Mouse (Mus musculus) small intestine, adult 2 months (tissue): ENCODE measurements around the gene Ccnq.

Source experiments
- CTCF ChIP-seq: fragments of 200-500 bp; IDR thresholded peaks from 2 replicates; pipeline ENCODE4 v1.5.1; 2012; ENCODE audit warnings: low read depth, mild to moderate bottlenecking, control low read depth, inconsistent platforms, low read length, moderate library complexity, mixed read lengths; ENCODE audit not compliant: insufficient replicate concordance, insufficient read length; ENCODE audit errors: extremely low read depth
- POLR2A ChIP-seq: fragments of 200-500 bp; IDR thresholded peaks from 2 replicates; pipeline ENCODE4 v1.6.1; 2012; ENCODE audit warnings: low read depth, mild to moderate bottlenecking, control low read depth, inconsistent platforms, low read length, moderate library complexity

DNA sequence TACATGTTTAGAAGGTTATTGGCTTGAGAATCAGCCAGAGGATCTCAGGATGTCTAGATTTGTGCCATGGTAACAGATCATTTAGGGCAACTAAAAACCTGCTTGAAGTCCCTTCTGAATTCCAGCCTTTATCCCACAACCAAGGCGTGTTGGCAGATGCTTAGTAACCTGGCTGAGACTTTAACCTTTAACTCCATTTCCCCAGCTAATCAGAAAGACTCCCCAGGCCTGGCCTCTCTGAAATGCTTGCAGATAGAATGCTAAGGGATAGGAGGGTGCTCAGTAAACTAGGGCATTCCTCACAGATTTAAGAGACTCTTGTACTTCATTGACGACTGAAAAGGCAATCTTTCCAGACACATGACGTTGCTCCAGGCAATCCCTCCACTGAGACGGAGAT lies 33.9 kb downstream of the Ccnq start:
- TF ChIP-seq POLR2A (no peak), CTCF (no peak)
